1 mouse cellular context compared by ENCODE assay signal in genomic region chr11:69836703-69837576, GRCm38 (mm10).
A peak's percentile ranks its signal among the peaks of the same experiment; 100 is the strongest.
TF ChIP-seq lines count a peak whose summit lies in the region.

No protein-coding gene starts in this region.

TF ChIP-seq in MEL, 35 proteins besides CTCF, POLR2A, EP300 and RAD21:
- TF ChIP-seq NELFE (IDR thresholded peaks at IDR 0.05; ENCODE audit: low read depth, low read length) (no peak), MAZ (IDR thresholded peaks at IDR 0.05; ENCODE audit: low read depth, low read length) (peak; percentile 64; the same call in 1 of the 2 replicates), GABPA (IDR thresholded peaks at IDR 0.05; ENCODE audit: low read depth, low read length) (no peak), UBTF (IDR thresholded peaks at IDR 0.05; ENCODE audit: borderline replicate concordance, insufficient read depth, low read depth, low read length) (0 out of 2 replicates have a peak, but pooled peaks have one; percentile 56)
